Mouse (Mus musculus) brown adipose tissue, adult 24 weeks (tissue): ENCODE measurements around the gene Dusp28. TPM values are rescaled to one million over a fixed set of nuclear protein-coding genes. Genes with fewer than 3 reads are reported as not detected.
A peak's percentile ranks its signal among the peaks of the same experiment; 100 is the strongest.

Source experiments
- H3K27ac ChIP-seq: fragments of 200-500 bp; replicated peaks from 2 replicates; pipeline ENCODE4 v1.5.1; 2012; ENCODE audit warnings: low read depth, mild to moderate bottlenecking, low read length
- H3K4me1 ChIP-seq: fragments of 200-500 bp; 2 replicates; pipeline ENCODE4 v1.6.1; 2012; ENCODE audit warnings: low read length, mixed read lengths; ENCODE audit not compliant: control insufficient read depth, insufficient read depth, insufficient read length
- H3K4me3 ChIP-seq: fragments of 200-500 bp; 2 replicates; pipeline ENCODE4 v1.5.1; 2012; ENCODE audit warnings: low read depth, mild to moderate bottlenecking, low read length, moderate library complexity; ENCODE audit not compliant: insufficient read depth
- polyA plus RNA-seq: library from polyadenylated mRNA; stranded (reverse); fragments of >200 nt; gene quantifications from 2 replicates; pipeline ENCODE4 v1.2.4, GENCODE M21; 2012; ENCODE audit not compliant: missing spikeins, insufficient read depth, insufficient read length

Dusp28 gene
- polyA plus RNA-seq, 1 experiment, result 25.5 TPM

DNA sequence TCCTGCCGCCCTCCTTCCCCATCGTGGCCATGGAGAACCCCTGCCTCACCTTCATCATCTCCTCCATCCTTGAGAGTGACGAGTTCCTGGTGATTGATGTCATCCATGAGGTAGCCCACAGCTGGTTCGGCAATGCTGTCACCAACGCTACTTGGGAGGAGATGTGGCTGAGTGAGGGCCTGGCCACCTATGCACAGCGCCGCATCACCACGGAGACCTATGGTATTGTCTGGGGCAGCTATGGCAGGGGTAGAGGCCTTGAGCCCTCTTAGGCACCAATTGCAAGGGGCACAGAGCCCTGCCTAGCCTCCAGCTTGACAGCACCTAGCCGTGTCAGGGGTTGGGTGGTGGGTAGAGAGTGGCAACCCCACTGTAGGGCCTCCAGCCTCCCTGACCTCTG, 9.9 kb downstream of the Dusp28 start:
- H3K4me1 ChIP-seq, result peaks cover 4% of the 10 kb centered on the region; the same call in 1 of the 2 replicates
- no peak overlapping the region for H3K27ac ChIP-seq
- H3K4me3 ChIP-seq, result no peak overlapping the region

DNA sequence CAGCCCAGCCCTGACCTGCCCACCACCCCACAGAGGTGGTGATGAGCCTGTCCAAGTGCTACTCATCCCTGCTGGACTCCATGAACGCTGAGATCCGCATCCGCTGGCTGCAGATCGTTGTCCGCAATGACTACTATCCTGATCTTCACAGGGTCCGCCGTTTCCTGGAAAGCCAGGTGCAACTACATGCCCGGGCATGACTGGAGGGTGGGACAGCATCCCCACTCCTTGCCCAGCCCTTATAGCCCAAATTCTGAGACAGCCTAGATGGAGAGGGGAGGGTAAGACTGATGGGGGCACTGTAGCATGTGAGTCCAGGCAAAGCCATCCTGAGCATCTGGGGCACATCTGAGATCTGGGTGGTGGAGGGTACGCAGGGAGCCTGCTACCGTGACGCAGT, 12.4 kb downstream of the Dusp28 start:
- H3K4me1 ChIP-seq, result no peaks in the 10 kb centered on the region
- H3K27ac ChIP-seq, result no peak overlapping the region
- H3K4me3 ChIP-seq, result no peak overlapping the region

DNA sequence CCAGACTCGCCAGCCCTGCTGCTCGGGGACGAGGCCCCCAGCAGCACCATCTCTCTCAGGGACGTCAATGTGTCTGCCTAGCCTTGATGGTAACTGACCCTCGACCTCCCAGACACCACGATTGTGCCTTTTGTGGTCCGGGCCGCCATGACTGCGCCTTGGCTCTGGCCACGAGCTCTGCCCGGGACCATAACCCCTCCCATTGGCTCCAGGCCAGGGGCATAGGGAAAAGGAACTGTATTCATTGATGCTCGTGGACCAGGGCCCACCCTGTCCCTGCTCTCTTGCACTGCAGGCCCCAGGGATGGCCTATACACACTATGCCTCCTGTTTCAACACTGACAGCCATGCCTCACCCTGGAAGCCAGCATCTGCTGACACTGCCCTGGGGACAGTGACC, 13.0 kb downstream of the Dusp28 start:
- Histone ChIP-seq H3K4me3 (no peak overlapping the region), H3K27ac (no peak overlapping the region), H3K4me1 (no peaks in the 10 kb centered on the region)

DNA sequence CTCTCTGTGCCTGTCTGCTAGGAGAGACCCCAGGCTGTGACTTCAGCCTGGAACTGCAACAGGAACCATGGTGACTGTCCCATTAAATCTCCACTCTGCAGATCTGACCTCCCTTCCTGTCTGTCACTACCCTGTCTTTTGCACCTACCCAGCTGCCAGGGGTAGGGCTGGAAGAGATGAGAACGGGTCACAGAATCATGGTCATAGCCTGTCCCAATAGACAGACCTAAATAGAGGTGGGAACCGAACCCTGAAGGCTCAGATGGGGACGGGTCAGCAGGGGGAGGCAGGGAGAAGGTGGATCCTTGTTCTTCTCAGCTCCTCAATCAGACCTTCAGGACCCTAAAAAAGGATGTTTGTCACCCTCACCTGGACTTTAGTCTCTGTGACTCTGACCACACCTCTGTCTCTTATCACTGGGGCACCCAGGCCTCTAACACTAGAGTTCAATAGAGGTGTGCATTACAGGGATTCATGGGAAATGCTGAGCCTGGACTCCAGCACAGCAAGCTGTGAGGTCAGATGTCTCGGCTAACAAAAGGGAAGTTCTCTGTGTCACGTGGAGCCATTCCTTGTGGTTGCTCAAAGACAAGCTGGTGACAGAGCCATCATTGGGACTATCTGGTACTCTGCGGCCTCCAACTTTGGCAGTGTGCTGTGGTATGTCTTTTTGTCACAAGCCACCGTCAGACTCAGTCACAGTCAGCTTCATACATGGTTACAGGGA, 13.9 kb downstream of the Dusp28 start:
- H3K27ac ChIP-seq, result no peak overlapping the region
- H3K4me3 ChIP-seq, result no peak overlapping the region
- no peaks in the 10 kb centered on the region for H3K4me1 ChIP-seq

DNA sequence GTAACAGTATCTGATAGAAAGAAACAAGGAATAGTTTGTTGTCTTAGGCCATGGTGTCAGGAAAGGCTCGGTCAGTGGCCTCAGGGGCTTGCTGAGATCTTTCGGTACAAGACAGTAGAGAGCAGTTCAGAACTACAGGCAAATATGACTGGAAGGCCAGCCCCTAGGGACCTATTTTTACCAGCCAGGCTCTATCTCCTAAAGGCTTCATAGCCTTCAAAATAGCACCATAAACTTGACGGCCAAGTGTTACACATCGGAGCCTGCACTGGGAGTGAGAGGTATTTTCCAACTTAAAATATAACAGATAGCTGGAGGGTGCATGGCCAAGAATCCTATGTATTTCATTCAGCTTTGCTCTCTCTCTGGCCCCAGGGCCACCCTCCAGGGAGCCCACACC, 14.7 kb downstream of the Dusp28 start:
- Histone ChIP-seq H3K27ac (no peak overlapping the region), H3K4me1 (no peaks in the 10 kb centered on the region)

GRCm38 (mm10) chr1:92930171-92930706, 23.5 kb downstream of the Dusp28 start:
- Histone ChIP-seq H3K4me3 (no peak overlapping the region), H3K4me1 (0 out of 2 replicates have a peak, but pooled peaks cover 3% of the 10 kb centered on the region), H3K27ac (no peak overlapping the region)

More for the DNA sequence above, 14.7 kb downstream of the Dusp28 start:
- H3K4me3 ChIP-seq, result no peak overlapping the region

GRCm38 (mm10) chr1:92933611-92934010, 26.8 kb downstream of the Dusp28 start:
- Histone ChIP-seq H3K4me1 (peaks cover 7% of the 10 kb centered on the region; the same call in 1 of the 2 replicates), H3K27ac (peak overlapping the region; percentile 86), H3K4me3 (peak overlapping the region; percentile 79)

DNA sequence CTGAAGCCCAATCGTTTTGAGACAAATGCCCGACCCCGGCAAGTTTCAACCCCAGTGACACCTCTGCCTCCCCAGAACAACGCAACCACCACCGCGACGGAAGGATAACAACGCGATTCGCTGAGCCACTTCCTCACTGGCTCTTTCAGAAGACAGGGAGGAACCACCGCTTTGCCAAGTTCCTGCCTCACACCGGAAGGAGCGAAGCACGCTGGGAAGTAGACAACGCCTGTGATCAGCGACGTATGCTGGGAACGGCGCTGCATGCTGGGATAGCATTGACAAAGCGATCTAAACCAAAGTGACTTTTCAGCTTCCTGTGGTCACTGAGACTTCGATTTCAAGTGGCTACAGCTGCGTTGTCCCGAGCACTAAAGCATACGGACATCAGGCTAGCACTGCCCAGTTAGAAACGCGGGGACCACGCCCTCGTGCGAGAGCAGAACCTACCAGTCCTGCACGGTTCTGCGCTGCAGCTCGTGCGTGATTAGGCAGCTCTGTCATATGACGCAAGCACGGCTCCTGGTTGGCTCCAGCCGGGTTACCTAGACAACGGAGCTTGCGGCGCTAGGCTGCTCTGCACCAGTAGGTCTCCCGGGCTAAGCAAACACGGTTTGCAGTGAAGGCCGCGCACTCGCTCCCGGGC, 27.5 kb downstream of the Dusp28 start, which contains the start of gene Capn10:
Gene Capn10 (plus strand): TSS at position 195 of the 646 bp plus-strand sequence.
- Histone ChIP-seq H3K27ac (peak within 1 kb of the TSS; percentile 96), H3K4me3 (peak within 1 kb of the TSS; percentile 79), H3K4me1 (peaks cover 7% of the 10 kb centered on the region; the same call in 1 of the 2 replicates)

GRCm38 (mm10) chr1:92935054-92935962, 28.5 kb downstream of the Dusp28 start:
- peaks cover 7% of the 10 kb centered on the region; the same call in 1 of the 2 replicates for H3K4me1 ChIP-seq
- H3K4me3 ChIP-seq, result peak overlapping the region; percentile 79

DNA sequence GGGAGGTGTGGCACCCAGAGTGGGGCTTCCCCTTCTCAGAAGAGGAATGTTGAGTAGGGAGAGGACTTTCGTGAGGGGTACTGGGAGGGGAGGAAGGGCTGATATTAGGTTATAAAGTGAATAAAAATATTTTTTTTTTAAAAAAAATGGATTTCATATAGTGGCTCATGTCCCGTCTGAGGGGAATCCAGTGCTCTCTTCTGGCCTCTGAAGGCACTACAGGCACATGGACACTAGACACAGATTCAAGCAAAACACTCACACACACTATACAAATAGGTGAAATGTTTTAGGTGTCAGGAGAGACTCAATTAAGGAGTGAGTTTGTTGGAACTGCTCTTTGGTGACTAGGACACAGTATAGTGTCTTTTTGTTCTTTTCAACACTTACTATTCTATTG, 29.2 kb downstream of the Dusp28 start:
- Histone ChIP-seq H3K4me1 (peaks cover 7% of the 10 kb centered on the region; the same call in 1 of the 2 replicates), H3K27ac (no peak overlapping the region), H3K4me3 (no peak overlapping the region)

More at GRCm38 (mm10) chr1:92935054-92935962, 28.5 kb downstream of the Dusp28 start:
- no peak overlapping the region for H3K27ac ChIP-seq

DNA sequence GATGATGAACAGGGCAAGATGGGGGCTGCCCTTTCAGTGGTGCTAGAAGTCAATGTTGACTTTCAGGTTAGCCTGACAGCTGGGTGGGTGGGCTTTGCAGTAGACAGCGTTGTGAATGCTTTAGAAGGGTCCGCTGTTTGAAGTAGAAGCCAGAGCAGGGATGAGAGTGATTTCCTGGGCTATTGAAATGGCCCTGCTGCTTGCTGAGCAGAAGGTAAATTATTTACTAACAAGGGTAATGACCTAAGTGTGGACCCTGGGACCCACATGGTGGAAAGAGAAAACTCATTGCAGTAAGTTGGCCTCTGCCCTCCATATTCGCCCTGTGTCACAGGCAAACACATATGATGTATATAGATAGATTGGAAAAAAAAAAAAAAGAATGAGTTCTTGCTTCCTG, 29.7 kb downstream of the Dusp28 start:
- no peak overlapping the region for H3K27ac ChIP-seq

GRCm38 (mm10) chr1:92937797-92938196, 31.0 kb downstream of the Dusp28 start:
- Histone ChIP-seq H3K27ac (no peak overlapping the region), H3K4me1 (peaks cover 7% of the 10 kb centered on the region; the same call in 1 of the 2 replicates), H3K4me3 (no peak overlapping the region)

More for the DNA sequence above, 29.7 kb downstream of the Dusp28 start:
- Histone ChIP-seq H3K4me3 (no peak overlapping the region), H3K4me1 (peaks cover 7% of the 10 kb centered on the region; the same call in 1 of the 2 replicates)

DNA sequence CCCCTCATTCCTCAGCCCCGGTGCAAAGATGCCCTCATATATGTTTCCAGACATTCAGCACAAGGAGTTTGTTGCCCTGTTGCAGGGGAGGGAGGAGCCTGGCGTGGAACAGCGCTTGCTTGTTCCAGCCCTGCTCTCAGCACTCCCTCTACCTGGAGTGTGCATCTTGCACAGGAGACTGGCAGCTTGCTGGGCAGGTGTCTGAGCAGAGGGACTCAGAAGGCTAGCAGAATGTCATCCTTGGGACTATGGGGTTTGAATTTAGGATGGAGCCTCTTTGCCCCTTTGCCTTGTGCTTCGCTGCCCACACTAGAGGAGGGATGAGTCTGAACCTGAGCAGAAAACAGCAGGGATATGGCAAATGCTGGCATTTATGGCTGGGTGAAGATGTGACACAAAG, 33.0 kb downstream of the Dusp28 start:
- Histone ChIP-seq H3K4me3 (no peak overlapping the region), H3K27ac (no peak overlapping the region), H3K4me1 (peaks cover 3% of the 10 kb centered on the region; the same call in 1 of the 2 replicates)

- Histone ChIP-seq H3K27ac (no peak overlapping the region), H3K4me3 (no peak overlapping the region)
Measured at GRCm38 (mm10) chr1:92943219-92943989, 36.6 kb downstream of the Dusp28 start.

More at GRCm38 (mm10) chr1:92943219-92943989, 36.6 kb downstream of the Dusp28 start:
- no peaks in the 10 kb centered on the region for H3K4me1 ChIP-seq
